Mouse (Mus musculus): Measurements from ENCODE around the gene Ddah1.
A peak's percentile ranks its signal among the peaks of the same experiment; 100 is the strongest.
"Not testable (repeated sequence)": the region's sequence is repeated elsewhere in the genome, so short reads cannot be mapped to it uniquely, and the experiment has no call there.

Gene Ddah1

GRCm38 (mm10) chr3:145913263-145913662, 154.8 kb downstream of the Ddah1 start:
- no peak for DNase-seq (ENCODE audit: low read depth)

- not testable (repeated sequence) for DNase-seq (ENCODE audit: low read depth)
Observed at GRCm38 (mm10) chr3:145913942-145914341, 155.5 kb downstream of the Ddah1 start.

GRCm38 (mm10) chr3:145916374-145916773, 157.9 kb downstream of the Ddah1 start:
- DNase-seq (ENCODE audit: low read depth): peak; percentile 59

GRCm38 (mm10) chr3:145916826-145917225, 158.4 kb downstream of the Ddah1 start:
- DNase-seq (ENCODE audit: low read depth): peak; percentile 54

- DNase-seq (ENCODE audit: low read depth): no peak
Observed at GRCm38 (mm10) chr3:145922019-145922854, 163.8 kb downstream of the Ddah1 start, which contains the start of gene Bcl10. TSS of gene Bcl10 (plus strand) at chr3:145922804.

GRCm38 (mm10) chr3:145922971-145923370, 164.5 kb downstream of the Ddah1 start:
- DNase-seq (ENCODE audit: low read depth): peak; percentile 29

GRCm38 (mm10) chr3:145923874-145924577, 165.6 kb downstream of the Ddah1 start:
- DNase-seq (ENCODE audit: low read depth): peak; percentile 100

GRCm38 (mm10) chr3:145924649-145925337, 166.3 kb downstream of the Ddah1 start:
- DNase-seq (ENCODE audit: low read depth): peak; percentile 57

- peak; percentile 42 for DNase-seq (ENCODE audit: low read depth)
Observed at GRCm38 (mm10) chr3:145925506-145925905, 167.0 kb downstream of the Ddah1 start.

GRCm38 (mm10) chr3:145929525-145930400, 171.3 kb downstream of the Ddah1 start:
- DNase-seq (ENCODE audit: low read depth): peak; percentile 43

GRCm38 (mm10) chr3:145933845-145934244, 175.4 kb downstream of the Ddah1 start:
- peak; percentile 76 for DNase-seq (ENCODE audit: low read depth)

- DNase-seq (ENCODE audit: low read depth): peak; percentile 88
Observed at GRCm38 (mm10) chr3:145937505-145938404, 179.3 kb downstream of the Ddah1 start, which contains the start of gene 2410004B18Rik. TSS of gene 2410004B18Rik (plus strand) at chr3:145938014.

- no peak for DNase-seq (ENCODE audit: low read depth)
Observed at GRCm38 (mm10) chr3:145938405-145939349, 180.2 kb downstream of the Ddah1 start.

GRCm38 (mm10) chr3:145939402-145939801, 180.9 kb downstream of the Ddah1 start:
- peak; percentile 69 for DNase-seq (ENCODE audit: low read depth)

- no peak for DNase-seq (ENCODE audit: low read depth)
Observed at GRCm38 (mm10) chr3:145939971-145940370, 181.5 kb downstream of the Ddah1 start.

- peak; percentile 78 for DNase-seq (ENCODE audit: low read depth)
Observed at GRCm38 (mm10) chr3:145941971-145942370, 183.5 kb downstream of the Ddah1 start.

All from 416B (cell line).